Mouse (Mus musculus) brain, embryonic 14.5 days (tissue): Measurements from ENCODE around the gene Lrrc8c.

Experiments used
- CTCF ChIP-seq: fragments of 200-500 bp; IDR thresholded peaks from 2 replicates; pipeline ENCODE4 v1.5.1; 2012; ENCODE audit warnings: inconsistent platforms, mild to moderate bottlenecking, moderate library complexity, borderline replicate concordance; ENCODE audit not compliant: insufficient read depth, insufficient read length; ENCODE audit errors: extremely low read depth
- POLR2A ChIP-seq: fragments of 200-500 bp; IDR thresholded peaks from 2 replicates; pipeline ENCODE4 v1.6.1; 2012; ENCODE audit warnings: mild to moderate bottlenecking, inconsistent platforms, borderline replicate concordance; ENCODE audit not compliant: poor library complexity, insufficient read depth, insufficient read length, severe bottlenecking; ENCODE audit errors: extremely low read depth

DNA sequence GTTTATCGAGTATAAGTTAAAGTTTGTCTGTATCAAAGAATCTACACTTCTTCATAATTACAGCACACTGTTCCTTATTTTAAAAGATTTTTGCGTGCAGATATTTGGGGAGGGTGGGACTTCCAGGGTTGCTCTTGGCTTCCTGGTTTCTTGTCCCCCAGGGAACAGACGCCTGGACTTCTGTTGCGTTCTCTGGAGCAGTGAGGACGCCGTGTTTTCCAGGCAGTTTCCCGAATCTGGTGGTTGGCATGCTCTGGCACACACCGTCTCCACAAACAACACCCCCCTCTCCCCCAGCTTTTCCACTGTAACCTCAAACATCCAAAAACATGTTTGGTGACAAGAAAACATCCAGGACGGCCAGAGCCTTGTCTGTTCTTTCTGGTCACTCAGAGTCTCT is 7.6 kb downstream of the Lrrc8c start:
- TF ChIP-seq POLR2A (no peak), CTCF (no peak)
